Mouse (Mus musculus): Measurements from ENCODE around the gene Nepro.

Gene Nepro

GRCm38 (mm10) chr16:44702272-44702671, 21.8 kb upstream of the Nepro start:
- no peak for DNase-seq (ENCODE audit: low read depth in 1 of 2, low spot score in 2 of 2)

- no peak for DNase-seq (ENCODE audit: low read depth in 1 of 2, low spot score in 2 of 2)
Measured at GRCm38 (mm10) chr16:44703458-44703857, 20.6 kb upstream of the Nepro start.

- DNase-seq (ENCODE audit: low read depth in 1 of 2, low spot score in 2 of 2), result no peak
Measured at GRCm38 (mm10) chr16:44716305-44717140, 7.6 kb upstream of the Nepro start.

GRCm38 (mm10) chr16:44717141-44717634, 6.9 kb upstream of the Nepro start:
- DNase-seq (ENCODE audit: low read depth in 1 of 2, low spot score in 2 of 2), result no peak

GRCm38 (mm10) chr16:44717838-44718237, 6.3 kb upstream of the Nepro start:
- no peak for DNase-seq (ENCODE audit: low read depth in 1 of 2, low spot score in 2 of 2)

- no peak for DNase-seq (ENCODE audit: low read depth in 1 of 2, low spot score in 2 of 2)
Measured at GRCm38 (mm10) chr16:44719349-44719748, 4.8 kb upstream of the Nepro start.

- no peak for DNase-seq (ENCODE audit: low read depth in 1 of 2, low spot score in 2 of 2)
Measured at GRCm38 (mm10) chr16:44720518-44720917, 3.6 kb upstream of the Nepro start.

- no peak for DNase-seq (ENCODE audit: low read depth in 1 of 2, low spot score in 2 of 2)
Measured at GRCm38 (mm10) chr16:44722666-44723065, 1.4 kb upstream of the Nepro start.

- DNase-seq (ENCODE audit: low read depth in 1 of 2, low spot score in 2 of 2), result no peak
Measured at GRCm38 (mm10) chr16:44724847-44725246, 746 bp downstream of the Nepro start.

- peak in 1 of 2 experiments; percentile 42 for DNase-seq (ENCODE audit: low read depth in 1 of 2, low spot score in 2 of 2)
Measured at GRCm38 (mm10) chr16:44725286-44726223, 1.5 kb downstream of the Nepro start.

- no peak for DNase-seq (ENCODE audit: low read depth in 1 of 2, low spot score in 2 of 2)
Measured at GRCm38 (mm10) chr16:44727525-44727924, 3.4 kb downstream of the Nepro start.

- DNase-seq (ENCODE audit: low read depth in 1 of 2, low spot score in 2 of 2), result no peak
Measured at GRCm38 (mm10) chr16:44734059-44734458, 10.0 kb downstream of the Nepro start.

GRCm38 (mm10) chr16:44735676-44736075, 11.6 kb downstream of the Nepro start:
- DNase-seq (ENCODE audit: low read depth in 1 of 2, low spot score in 2 of 2), result no peak

- DNase-seq (ENCODE audit: low read depth in 1 of 2, low spot score in 2 of 2), result no peak
Measured at GRCm38 (mm10) chr16:44736118-44736517, 12.0 kb downstream of the Nepro start.

- no peak for DNase-seq (ENCODE audit: low read depth in 1 of 2, low spot score in 2 of 2)
Measured at GRCm38 (mm10) chr16:44742753-44743152, 18.7 kb downstream of the Nepro start.

GRCm38 (mm10) chr16:44745471-44745865, 21.4 kb downstream of the Nepro start:
- no peak for DNase-seq (ENCODE audit: low read depth in 1 of 2, low spot score in 2 of 2)

- DNase-seq (ENCODE audit: low read depth in 1 of 2, low spot score in 2 of 2), result peak; percentile 36 to 45
Measured at GRCm38 (mm10) chr16:44745866-44746562, 21.9 kb downstream of the Nepro start, which contains the start of gene Gtpbp8. Gtpbp8 (minus strand) TSS chr16:44746363.

- no peak for DNase-seq (ENCODE audit: low read depth in 1 of 2, low spot score in 2 of 2)
Measured at GRCm38 (mm10) chr16:44748007-44748406, 23.9 kb downstream of the Nepro start.

- DNase-seq (ENCODE audit: low read depth in 1 of 2, low spot score in 2 of 2), result no peak
Measured at GRCm38 (mm10) chr16:44757700-44758099, 33.6 kb downstream of the Nepro start.

GRCm38 (mm10) chr16:44761811-44762210, 37.7 kb downstream of the Nepro start:
- DNase-seq (ENCODE audit: low read depth in 1 of 2, low spot score in 2 of 2), result no peak

Measured in monocyte, adult 2 months (primary cell).